Mouse (Mus musculus): ENCODE data around the gene Sec13. TPM values are rescaled to one million over a fixed set of nuclear protein-coding genes. Genes with fewer than 3 reads are reported as not detected.
"Not testable (repeated sequence)": the region's sequence is repeated elsewhere in the genome, so short reads cannot be mapped to it uniquely, and the experiment has no call there.

Sec13 gene
- 109 and 115 TPM in 2 replicates for total RNA-seq (2021)
- long read RNA-seq, transcript Sec13-201 (9 exons, 1,353 nt), result major isoform, 127 of 144 reads
- long read RNA-seq, partial matches to known transcripts, result 5 of 144 reads
- long read RNA-seq, other reads (novel, unspliced or antisense), result 12 of 144 reads

GRCm38 (mm10) chr6:113740236-113741217 is at the start of gene Sec13:
Gene Sec13 (minus strand): TSS chr6:113740743.
- DNase-seq, result peak; percentile 83

GRCm38 (mm10) chr6:113787459-113787968 is 47.0 kb upstream of the Sec13 start:
- no peak for DNase-seq

- DNase-seq, result no peak
Observed at GRCm38 (mm10) chr6:113785658-113786057, 45.1 kb upstream of the Sec13 start.

GRCm38 (mm10) chr6:113778229-113778753 is 37.7 kb upstream of the Sec13 start:
- DNase-seq, result no peak

- DNase-seq, result no peak
Observed at GRCm38 (mm10) chr6:113768804-113769203, 28.3 kb upstream of the Sec13 start.

- DNase-seq, result peak; percentile 28
Observed at GRCm38 (mm10) chr6:113761644-113762043, 21.1 kb upstream of the Sec13 start.

GRCm38 (mm10) chr6:113749119-113749685 is 8.7 kb upstream of the Sec13 start:
- DNase-seq, result no peak

- no peak for DNase-seq
Observed at GRCm38 (mm10) chr6:113748351-113748750, 7.8 kb upstream of the Sec13 start.

GRCm38 (mm10) chr6:113747284-113747683 is 6.7 kb upstream of the Sec13 start:
- no peak for DNase-seq

- DNase-seq, result no peak
Observed at GRCm38 (mm10) chr6:113745117-113745516, 4.6 kb upstream of the Sec13 start.

GRCm38 (mm10) chr6:113743111-113743510 is 2.6 kb upstream of the Sec13 start:
- no peak for DNase-seq

- DNase-seq, result no peak
Observed at GRCm38 (mm10) chr6:113742321-113742720, 1.8 kb upstream of the Sec13 start.

GRCm38 (mm10) chr6:113741425-113741824 is 882 bp upstream of the Sec13 start:
- DNase-seq, result no peak

GRCm38 (mm10) chr6:113737318-113738046 is 3.1 kb downstream of the Sec13 start:
- DNase-seq, result no peak

GRCm38 (mm10) chr6:113731296-113731695 is 9.2 kb downstream of the Sec13 start:
- no peak for DNase-seq

- no peak for DNase-seq
Observed at GRCm38 (mm10) chr6:113728181-113728580, 12.4 kb downstream of the Sec13 start.

GRCm38 (mm10) chr6:113721061-113721460 is 19.5 kb downstream of the Sec13 start:
- no peak for DNase-seq

GRCm38 (mm10) chr6:113719878-113720277 is 20.7 kb downstream of the Sec13 start, which contains the start of gene Ghrl:
Gene Ghrl (minus strand): TSS chr6:113719880.
- DNase-seq, result no peak

- no peak for DNase-seq
Observed at GRCm38 (mm10) chr6:113717541-113717940, 23.0 kb downstream of the Sec13 start.

GRCm38 (mm10) chr6:113714797-113715196 is 25.7 kb downstream of the Sec13 start:
- DNase-seq, result no peak

GRCm38 (mm10) chr6:113714276-113714675 is 26.3 kb downstream of the Sec13 start:
- no peak for DNase-seq

GRCm38 (mm10) chr6:113713389-113713788 is 27.2 kb downstream of the Sec13 start:
- DNase-seq, result not testable (repeated sequence)

Measured in adrenal gland, postnatal 25 days (tissue).